Mouse (Mus musculus): ENCODE results near the gene Trpm3. TPM values are rescaled to one million over a fixed set of nuclear protein-coding genes. Genes with fewer than 3 reads are reported as not detected.
A peak's percentile ranks its signal among the peaks of the same experiment; 100 is the strongest.

Trpm3 gene
- polyA plus RNA-seq, 1 experiment from 2014 or later: 0.51 TPM

- DNase-seq (ENCODE audit: low spot score) (no peak), ATAC-seq (no peak)
- Histone ChIP-seq H3K9ac (replicated peaks; ENCODE audit: low read depth) (no peak overlapping the region), H3K4me1 (ENCODE audit: insufficient read depth, low read depth, low read length) (no peaks in the 10 kb centered on the region), H3K9me3 (ENCODE audit: low read length) (no peaks in the 10 kb centered on the region), H3K27ac (ENCODE audit: low read length) (no peak overlapping the region), H3K4me3 (ENCODE audit: low read depth, low read length) (no peak overlapping the region), H3K4me2 (replicated peaks; ENCODE audit: low read depth, low read length) (no peak overlapping the region), H3K27me3 (replicated peaks; ENCODE audit: insufficient read depth, low read length) (no peaks in the 10 kb centered on the region), H3K36me3 (ENCODE audit: insufficient read depth, low read length) (no peaks in the 10 kb centered on the region)
- WGBS: 79% methylated on average over 14 of the region's 14 CpGs
- no peak for TF ChIP-seq EP300 (IDR thresholded peaks at IDR 0.05)
- no peak for TF ChIP-seq CTCF (IDR thresholded peaks at IDR 0.05)
These were observed 898.7 kb downstream of the Trpm3 start for GRCm38 (mm10) chr19:23037499-23037898.

GRCm38 (mm10) chr19:23038321-23038720 is 899.5 kb downstream of the Trpm3 start:
- no peaks in the 10 kb centered on the region for H3K36me3 ChIP-seq (ENCODE audit: insufficient read depth, low read length)
- ATAC-seq (no peak), DNase-seq (ENCODE audit: low spot score) (no peak)
- H3K9ac ChIP-seq (replicated peaks; ENCODE audit: low read depth): no peak overlapping the region
- H3K9me3 ChIP-seq (ENCODE audit: low read length): no peaks in the 10 kb centered on the region
- no peak overlapping the region for H3K4me3 ChIP-seq (ENCODE audit: low read depth, low read length)
- H3K4me1 ChIP-seq (ENCODE audit: insufficient read depth, low read depth, low read length): no peaks in the 10 kb centered on the region
- no peak overlapping the region for H3K4me2 ChIP-seq (replicated peaks; ENCODE audit: low read depth, low read length)
- no peaks in the 10 kb centered on the region for H3K27me3 ChIP-seq (replicated peaks; ENCODE audit: insufficient read depth, low read length)
- TF ChIP-seq EP300 (IDR thresholded peaks at IDR 0.05) (no peak), CTCF (IDR thresholded peaks at IDR 0.05) (no peak)
- H3K27ac ChIP-seq (ENCODE audit: low read length): no peak overlapping the region
- WGBS: 86% methylated on average over 2 of the region's 2 CpGs

GRCm38 (mm10) chr19:23041483-23042167 is 902.8 kb downstream of the Trpm3 start:
- WGBS: 53% methylated on average over 6 of the region's 6 CpGs
- DNase-seq (ENCODE audit: low spot score): peak; percentile 62
- Histone ChIP-seq H3K9ac (replicated peaks; ENCODE audit: low read depth) (no peak overlapping the region), H3K4me2 (replicated peaks; ENCODE audit: low read depth, low read length) (no peak overlapping the region), H3K9me3 (ENCODE audit: low read length) (no peaks in the 10 kb centered on the region), H3K27me3 (replicated peaks; ENCODE audit: insufficient read depth, low read length) (no peaks in the 10 kb centered on the region), H3K36me3 (ENCODE audit: insufficient read depth, low read length) (no peaks in the 10 kb centered on the region), H3K4me3 (ENCODE audit: low read depth, low read length) (no peak overlapping the region), H3K4me1 (ENCODE audit: insufficient read depth, low read depth, low read length) (no peaks in the 10 kb centered on the region), H3K27ac (ENCODE audit: low read length) (peak overlapping the region; percentile 77)
- no peak; the same call in 1 of the 2 replicates for TF ChIP-seq EP300 (IDR thresholded peaks at IDR 0.05)
- no peak; the same call in 1 of the 2 replicates for TF ChIP-seq CTCF (IDR thresholded peaks at IDR 0.05)
- peak; percentile 79 for ATAC-seq

- H3K36me3 ChIP-seq (ENCODE audit: insufficient read depth, low read length): no peaks in the 10 kb centered on the region
- TF ChIP-seq CTCF (IDR thresholded peaks at IDR 0.05) (peak; percentile 16; the same call in 1 of the 2 replicates), EP300 (IDR thresholded peaks at IDR 0.05) (peak; percentile 79)
- ATAC-seq (peak; percentile 79), DNase-seq (ENCODE audit: low spot score) (peak; percentile 63)
- H3K9me3 ChIP-seq (ENCODE audit: low read length): no peaks in the 10 kb centered on the region
- no peak overlapping the region for H3K4me2 ChIP-seq (replicated peaks; ENCODE audit: low read depth, low read length)
- H3K4me3 ChIP-seq (ENCODE audit: low read depth, low read length): no peak overlapping the region
- 47% methylated on average over 6 of the region's 6 CpGs for WGBS
- H3K4me1 ChIP-seq (ENCODE audit: insufficient read depth, low read depth, low read length): no peaks in the 10 kb centered on the region
- no peaks in the 10 kb centered on the region for H3K27me3 ChIP-seq (replicated peaks; ENCODE audit: insufficient read depth, low read length)
- H3K27ac ChIP-seq (ENCODE audit: low read length): peak overlapping the region; percentile 77
- H3K9ac ChIP-seq (replicated peaks; ENCODE audit: low read depth): no peak overlapping the region
These were observed 903.4 kb downstream of the Trpm3 start for GRCm38 (mm10) chr19:23042168-23042733.

GRCm38 (mm10) chr19:23043699-23044098 is 904.9 kb downstream of the Trpm3 start:
- no peaks in the 10 kb centered on the region for H3K27me3 ChIP-seq (replicated peaks; ENCODE audit: insufficient read depth, low read length)
- H3K9me3 ChIP-seq (ENCODE audit: low read length): no peaks in the 10 kb centered on the region
- no peaks in the 10 kb centered on the region for H3K36me3 ChIP-seq (ENCODE audit: insufficient read depth, low read length)
- H3K9ac ChIP-seq (replicated peaks; ENCODE audit: low read depth): no peak overlapping the region
- H3K4me3 ChIP-seq (ENCODE audit: low read depth, low read length): no peak overlapping the region
- no peaks in the 10 kb centered on the region for H3K4me1 ChIP-seq (ENCODE audit: insufficient read depth, low read depth, low read length)
- H3K4me2 ChIP-seq (replicated peaks; ENCODE audit: low read depth, low read length): no peak overlapping the region
- ATAC-seq (no peak), DNase-seq (ENCODE audit: low spot score) (no peak)
- TF ChIP-seq CTCF (IDR thresholded peaks at IDR 0.05): no peak
- TF ChIP-seq EP300 (IDR thresholded peaks at IDR 0.05): no peak
- H3K27ac ChIP-seq (ENCODE audit: low read length): 0 out of 2 replicates have a peak overlapping the region, but pooled peaks have one; percentile 59

MicroRNAs within 50 kb of the gene (microRNA counts, 519-probe panel; counts per million panel counts)
- 4,049 counts per million, percentile 38 among the panel's probes with 10 or more counts for microRNA mmu-miR-204

Small RNAs within 50 kb of the gene (microRNA-seq; reads per million reads assigned to microRNA genes)
- 91.3 reads per million, percentile 48 among the genes with 10 or more reads in this experiment for gene Mir204

Measured in lung, postnatal 0 days (tissue).